Mouse (Mus musculus) liver, postnatal 0 days (tissue): ENCODE measurements around the gene Kcnj1.

Experiments
- CTCF ChIP-seq: sonication (generic); IDR thresholded peaks from 2 replicates; pipeline ENCODE4 v1.5.1; 2016; ENCODE audit warnings: antibody characterized with exemption, low read depth
- EP300 ChIP-seq: IDR thresholded peaks from 2 replicates; pipeline ENCODE4 v1.6.1; 2016; ENCODE audit warnings: antibody characterized with exemption, low read depth, mild to moderate bottlenecking

DNA sequence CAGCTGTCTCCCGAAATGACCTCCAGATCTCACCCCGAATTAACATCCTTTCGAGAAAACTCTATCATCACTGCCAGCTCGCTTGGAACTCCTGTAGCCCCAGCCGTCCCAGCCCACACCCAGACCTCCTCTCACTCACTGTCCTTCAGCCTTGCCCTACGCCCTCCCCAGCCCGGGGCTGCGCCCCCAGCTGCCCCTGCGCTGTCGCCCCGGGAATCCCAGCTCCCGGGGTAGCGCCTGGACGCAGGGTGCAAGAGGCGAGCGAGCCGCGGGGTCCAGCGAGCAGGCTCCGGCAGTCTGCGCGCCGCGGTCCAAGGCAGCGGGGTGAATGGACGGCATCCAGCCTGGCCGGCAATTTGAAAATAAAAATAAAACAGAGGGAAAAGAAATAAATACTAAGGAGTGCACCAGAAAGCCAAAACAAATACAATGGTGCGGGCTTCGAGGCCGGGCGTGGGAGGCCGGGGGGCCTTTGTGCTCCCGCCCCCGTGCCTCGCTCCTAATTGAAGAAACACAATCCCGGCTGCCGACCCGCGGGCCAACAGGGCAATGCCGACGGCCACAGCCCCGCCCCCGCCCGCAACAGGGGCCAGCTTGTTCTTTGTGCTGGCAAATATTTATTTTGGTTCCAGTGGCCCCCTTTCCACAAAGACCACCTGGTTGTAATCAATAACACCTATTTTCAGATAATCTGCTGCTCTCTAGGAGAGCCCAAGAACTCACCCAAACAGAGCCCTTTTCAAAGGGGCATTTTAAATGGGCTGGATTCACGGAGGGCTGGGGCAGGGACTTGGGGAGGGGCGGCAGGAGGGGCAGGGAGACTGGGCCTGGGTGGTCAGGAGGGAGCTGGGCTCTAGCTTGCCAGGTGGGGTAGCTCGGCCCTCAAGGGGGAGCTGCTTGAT lies 37.0 kb downstream of the Kcnj1 start:
- TF ChIP-seq CTCF = no peak
- no peak for TF ChIP-seq EP300
